Mouse (Mus musculus) left cerebral cortex, postnatal 36 days (tissue): Measurements from ENCODE around the gene Cdc37. TPM values are rescaled to one million over a fixed set of nuclear protein-coding genes. Genes with fewer than 3 reads are reported as not detected.

Experiments used
- DNase-seq, 2 experiments: peaks; one replicate each; pipeline ENCODE4 v3.0.0; 2021 to 2022; ENCODE audit warnings: low spot score in 2 of 2, mixed read lengths in 1 of 2
- intact Hi-C: fragments of 180-260 bp; cut with DNase I; formaldehyde crosslinking; loops from one replicate; pipeline ENCODE4 v1.15.1; 2025
- total RNA-seq, 2 experiments: library from RNA; stranded (reverse); gene quantifications; 2 replicates each; pipeline ENCODE4 v1.2.3; 2021

The Cdc37 gene
- total RNA-seq, 2 experiments from 2014 or later: 139 to 155 TPM

GRCm38 (mm10) chr9:21168161-21169123 lies 18.7 kb upstream of the Cdc37 start:
- peak; percentile 59 to 66 for DNase-seq

GRCm38 (mm10) chr9:21167140-21168097 lies 17.6 kb upstream of the Cdc37 start:
- intact Hi-C loops: loop anchor here (2.0 kb wide), 1 partner anchor 15 kb away; no protein-coding TSS in a partner anchor

More at GRCm38 (mm10) chr9:21168161-21169123, 18.7 kb upstream of the Cdc37 start:
- intact Hi-C loops: loop anchor here (2.0 kb wide), 1 partner anchor 16 kb away; no protein-coding TSS in a partner anchor

GRCm38 (mm10) chr9:21166516-21166915 lies 16.7 kb upstream of the Cdc37 start:
- intact Hi-C loops: no loop called here
- no peak for DNase-seq

More at GRCm38 (mm10) chr9:21167140-21168097, 17.6 kb upstream of the Cdc37 start:
- DNase-seq: no peak

DNA sequence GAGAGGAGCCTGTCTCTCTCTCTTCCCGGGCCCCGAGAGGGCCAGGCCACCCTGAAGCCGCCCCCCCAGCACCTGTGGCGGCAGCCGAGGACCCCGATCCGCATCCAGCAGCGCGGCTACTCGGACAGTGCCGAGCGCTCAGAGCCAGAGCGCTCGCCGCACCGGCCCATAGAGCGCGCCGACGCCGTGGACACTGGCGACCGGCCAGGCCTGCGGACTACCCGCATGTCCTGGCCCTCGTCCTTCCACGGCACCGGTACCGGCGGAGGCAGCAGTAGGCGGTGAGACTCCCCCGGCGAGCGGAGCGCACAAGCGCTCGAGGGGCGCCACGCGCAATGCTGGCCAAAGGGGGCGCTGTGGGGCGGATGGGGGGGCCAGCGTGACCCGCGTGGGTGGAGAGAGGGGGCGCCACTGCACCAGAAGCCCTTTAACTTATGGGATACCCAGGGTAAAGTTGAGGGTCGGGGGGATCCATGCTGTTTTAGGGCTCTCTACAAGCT lies 16.2 kb upstream of the Cdc37 start:
- peak; percentile 52 to 68 for DNase-seq
- intact Hi-C loops: no loop called here

GRCm38 (mm10) chr9:21165041-21165951 lies 15.5 kb upstream of the Cdc37 start, which contains the start of gene Pde4a:
TSS of gene Pde4a (plus strand) at chr9:21165714.
- intact Hi-C loops: no loop called here
- peak; percentile 87 for DNase-seq

GRCm38 (mm10) chr9:21164072-21164471 lies 14.3 kb upstream of the Cdc37 start:
- intact Hi-C loops: loop anchor here (5.0 kb wide), 1 partner anchor 33 kb away; no protein-coding TSS in a partner anchor

GRCm38 (mm10) chr9:21163086-21164050 lies 13.6 kb upstream of the Cdc37 start:
- intact Hi-C loops: loop anchor here (5.0 kb wide), 1 partner anchor 34 kb away; no protein-coding TSS in a partner anchor
- DNase-seq: peak in 1 of 2 experiments; percentile 28

More at GRCm38 (mm10) chr9:21164072-21164471, 14.3 kb upstream of the Cdc37 start:
- peak; percentile 77 to 84 for DNase-seq

DNA sequence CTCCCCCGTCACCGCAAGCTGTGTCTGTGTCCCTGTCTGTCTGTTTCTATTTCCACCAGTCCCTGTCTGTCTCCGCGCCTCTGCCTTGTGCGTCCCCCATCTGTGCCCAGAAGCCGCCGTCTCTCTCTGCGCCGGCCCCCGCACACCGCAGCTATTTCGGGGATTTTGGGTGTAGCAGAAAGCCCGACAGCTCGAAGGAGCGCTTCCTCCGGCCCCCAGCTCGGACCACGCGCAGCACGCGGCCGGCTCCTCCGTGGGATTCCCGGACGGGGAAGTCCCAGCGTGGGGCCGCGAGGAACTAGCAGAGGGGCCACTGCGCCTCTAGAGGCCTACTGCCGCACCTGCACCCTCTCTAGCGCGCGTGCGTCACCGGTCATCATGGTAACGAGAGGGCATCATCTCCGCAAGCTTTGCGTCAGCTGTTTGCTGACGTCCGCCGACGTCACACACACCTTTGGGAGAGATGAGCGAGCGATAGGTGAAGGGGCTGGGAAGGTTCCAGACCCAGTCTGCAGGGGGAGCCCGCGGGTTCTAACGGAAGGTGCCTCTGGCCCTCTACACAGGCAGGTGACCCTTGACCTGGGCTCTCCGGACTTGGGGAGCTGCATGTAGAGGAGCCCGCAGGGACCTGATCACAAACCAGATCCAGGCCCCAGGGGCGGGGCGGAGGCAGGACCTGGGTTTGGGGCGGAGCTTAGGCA lies 11.6 kb upstream of the Cdc37 start:
- DNase-seq: peak; percentile 94 to 98
- intact Hi-C loops: loop anchor here (5.0 kb wide), 1 partner anchor 36 kb away; no protein-coding TSS in a partner anchor

DNA sequence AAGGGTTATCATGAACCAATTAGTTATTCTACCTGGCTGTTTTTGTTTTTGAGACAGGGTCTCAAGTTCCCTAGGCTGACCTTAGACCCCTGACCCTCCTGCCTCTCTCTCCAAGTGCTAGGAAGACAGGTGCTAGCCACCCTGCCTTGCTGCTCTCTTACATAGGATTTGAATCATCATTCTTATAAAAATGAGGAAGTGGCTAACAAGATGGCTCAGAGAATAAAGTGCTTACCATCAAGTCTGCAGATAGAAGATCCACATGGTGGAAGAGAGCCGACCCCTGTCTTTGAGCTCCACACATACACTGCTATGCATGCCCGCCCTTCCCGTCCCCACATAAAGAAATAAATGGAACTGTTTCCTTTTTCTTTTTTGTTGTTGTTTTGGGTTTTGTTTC lies 5.0 kb upstream of the Cdc37 start:
- DNase-seq: no peak
- intact Hi-C loops: loop anchor here (5.0 kb wide), 1 partner anchor 63 kb away; no protein-coding TSS in a partner anchor

DNA sequence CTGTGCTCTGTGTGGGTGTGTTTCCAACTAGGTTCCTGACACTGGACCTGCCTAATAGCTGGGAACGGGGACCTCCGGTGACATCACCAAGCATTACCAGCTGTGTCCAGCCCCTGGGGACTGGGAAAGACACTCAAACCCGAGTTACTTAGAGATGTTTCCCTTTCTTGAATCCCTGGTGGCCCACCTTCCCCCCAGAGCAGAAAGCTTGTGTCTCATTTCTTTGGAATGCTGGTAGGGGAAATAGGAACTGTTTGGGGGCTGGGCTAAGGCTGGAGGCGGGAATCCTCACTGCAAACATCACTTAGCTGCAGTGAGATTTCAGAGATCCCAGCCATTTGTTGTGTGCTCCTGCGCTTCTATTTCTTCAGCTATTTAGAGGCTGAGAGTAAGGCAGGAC lies 4.1 kb upstream of the Cdc37 start:
- peak in 1 of 2 experiments; percentile 30 for DNase-seq
- intact Hi-C loops: loop anchor here (2.0 to 5.0 kb wide), 2 partner anchors 15 to 63 kb away; no protein-coding TSS in a partner anchor

GRCm38 (mm10) chr9:21153331-21153730 lies 3.5 kb upstream of the Cdc37 start:
- no peak for DNase-seq
- intact Hi-C loops: loop anchor here (2.0 to 5.0 kb wide), 2 partner anchors 15 to 64 kb away; no protein-coding TSS in a partner anchor

- intact Hi-C loops: loop anchor here (2.0 to 5.0 kb wide), 2 partner anchors 16 to 65 kb away; no protein-coding TSS in a partner anchor
These were observed 2.9 kb upstream of the Cdc37 start for GRCm38 (mm10) chr9:21152715-21153114.

DNA sequence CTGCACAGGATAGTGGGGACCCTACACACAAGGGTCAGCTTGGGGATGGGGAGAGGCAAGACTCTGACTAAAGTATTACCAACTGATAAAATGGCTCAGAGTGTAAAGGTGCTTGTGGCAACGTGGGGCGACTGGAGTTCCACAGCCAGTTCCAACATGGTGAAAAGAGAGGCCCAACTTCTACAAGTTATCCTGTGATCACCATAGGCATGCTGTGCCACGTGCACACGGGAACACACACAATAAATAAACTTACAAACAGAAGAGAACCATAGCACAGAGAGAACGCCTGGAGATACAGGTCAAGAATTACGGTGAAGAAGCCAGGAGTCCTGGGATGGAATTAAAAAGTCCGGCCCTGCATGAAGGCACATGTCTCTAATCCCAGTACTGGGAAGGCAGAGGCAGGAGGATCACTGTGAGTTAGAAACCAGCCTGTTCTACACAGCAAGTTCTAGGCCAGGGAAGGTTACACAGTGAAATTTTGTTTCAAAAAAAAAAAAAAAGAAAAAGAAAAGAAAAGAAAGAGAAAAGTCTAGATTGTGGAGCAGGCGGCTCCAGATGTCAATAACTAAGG lies 617 bp downstream of the Cdc37 start:
- DNase-seq: no peak
- intact Hi-C loops: no loop called here

More at GRCm38 (mm10) chr9:21152715-21153114, 2.9 kb upstream of the Cdc37 start:
- DNase-seq: peak; percentile 75

- intact Hi-C loops: no loop called here
These were observed 1.4 kb downstream of the Cdc37 start for GRCm38 (mm10) chr9:21148427-21148826.

DNA sequence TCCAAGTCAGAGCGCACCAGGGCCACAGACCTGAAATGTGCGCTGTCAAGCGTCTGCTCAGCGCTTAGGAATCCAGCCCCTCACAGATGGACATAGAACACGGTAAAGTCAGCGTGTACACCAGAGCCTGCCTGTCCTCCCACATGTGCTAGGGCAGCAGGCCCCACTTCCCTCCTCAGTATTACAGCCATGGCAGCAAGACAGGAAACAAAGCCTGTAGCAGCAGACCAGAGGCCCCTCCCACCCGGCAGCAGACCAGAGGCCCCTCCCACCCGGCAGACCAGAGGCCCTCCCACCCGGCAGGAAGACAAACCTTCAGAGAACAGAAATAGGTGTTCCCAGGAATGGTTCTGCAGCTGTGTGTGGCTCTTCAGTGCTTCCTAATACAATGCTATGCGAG lies 3.1 kb downstream of the Cdc37 start:
- intact Hi-C loops: no loop called here
- DNase-seq: no peak

More at GRCm38 (mm10) chr9:21148427-21148826, 1.4 kb downstream of the Cdc37 start:
- DNase-seq: no peak

DNA sequence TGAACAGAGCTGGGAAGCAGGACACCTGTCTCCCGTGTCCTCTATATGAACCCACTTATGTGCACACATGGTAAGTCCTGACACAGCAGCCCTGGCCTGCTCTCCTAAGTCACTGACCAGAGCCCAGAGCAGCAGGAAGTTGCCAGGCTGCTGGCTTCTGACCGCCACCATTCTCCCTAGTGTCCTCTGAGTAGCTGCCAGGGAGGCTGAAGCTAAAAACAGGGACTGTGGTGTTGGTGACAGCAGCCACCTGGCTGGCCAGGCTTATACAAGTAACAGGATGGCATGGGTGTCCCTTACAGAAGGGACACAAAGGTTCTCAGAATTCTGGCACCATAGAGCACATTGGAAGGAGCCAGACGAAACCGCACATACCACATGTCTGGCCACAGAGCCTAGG lies 4.4 kb downstream of the Cdc37 start:
- no peak for DNase-seq
- intact Hi-C loops: no loop called here
